Mouse (Mus musculus): Measurements from ENCODE around the gene Zfp276. TPM values are rescaled to one million over a fixed set of nuclear protein-coding genes. Genes with fewer than 3 reads are reported as not detected.
A peak's percentile ranks its signal among the peaks of the same experiment; 100 is the strongest.
"Not testable (repeated sequence)": the region's sequence is repeated elsewhere in the genome, so short reads cannot be mapped to it uniquely, and the experiment has no call there.

The Zfp276 gene
- polyA plus RNA-seq, 3 experiments from 2014 or later: 4.2 to 5.1 (median 5.1) TPM

GRCm38 (mm10) chr8:123245543-123245942 is 8.5 kb upstream of the Zfp276 start:
- ATAC-seq: no peak

- no peak for ATAC-seq
Measured at GRCm38 (mm10) chr8:123247748-123248147, 6.2 kb upstream of the Zfp276 start.

- no peak for ATAC-seq
Measured at GRCm38 (mm10) chr8:123248596-123248995, 5.4 kb upstream of the Zfp276 start.

- ATAC-seq: no peak
Measured at GRCm38 (mm10) chr8:123250940-123251339, 3.1 kb upstream of the Zfp276 start.

- no peak for ATAC-seq
Measured at GRCm38 (mm10) chr8:123252925-123253324, 1.1 kb upstream of the Zfp276 start.

GRCm38 (mm10) chr8:123253451-123254098 is 420 bp upstream of the Zfp276 start:
- ATAC-seq: peak; percentile 27

GRCm38 (mm10) chr8:123255170-123255569 is 1.2 kb downstream of the Zfp276 start:
- no peak for ATAC-seq

- no peak for ATAC-seq
Measured at GRCm38 (mm10) chr8:123257114-123257513, 3.1 kb downstream of the Zfp276 start.

- ATAC-seq: not testable (repeated sequence)
Measured at GRCm38 (mm10) chr8:123257593-123257992, 3.6 kb downstream of the Zfp276 start.

GRCm38 (mm10) chr8:123267926-123268656 is 14.1 kb downstream of the Zfp276 start:
- ATAC-seq: no peak

GRCm38 (mm10) chr8:123271147-123271546 is 17.2 kb downstream of the Zfp276 start:
- no peak for ATAC-seq

GRCm38 (mm10) chr8:123271901-123272300 is 17.9 kb downstream of the Zfp276 start:
- no peak for ATAC-seq

- no peak for ATAC-seq
Measured at GRCm38 (mm10) chr8:123274447-123274846, 20.5 kb downstream of the Zfp276 start.

- no peak for ATAC-seq
Measured at GRCm38 (mm10) chr8:123275096-123275495, 21.1 kb downstream of the Zfp276 start.

GRCm38 (mm10) chr8:123278445-123278844 is 24.4 kb downstream of the Zfp276 start:
- ATAC-seq: no peak

- no peak for ATAC-seq
Measured at GRCm38 (mm10) chr8:123279828-123280227, 25.8 kb downstream of the Zfp276 start.

- no peak for ATAC-seq
Measured at GRCm38 (mm10) chr8:123280302-123281094, 26.5 kb downstream of the Zfp276 start.

GRCm38 (mm10) chr8:123282994-123283393 is 29.0 kb downstream of the Zfp276 start:
- ATAC-seq: not testable (repeated sequence)

- ATAC-seq: no peak
Measured at GRCm38 (mm10) chr8:123283991-123284390, 30.0 kb downstream of the Zfp276 start.

GRCm38 (mm10) chr8:123284493-123284892 is 30.5 kb downstream of the Zfp276 start:
- no peak for ATAC-seq

- no peak for ATAC-seq
Measured at GRCm38 (mm10) chr8:123287362-123287761, 33.4 kb downstream of the Zfp276 start.

GRCm38 (mm10) chr8:123290166-123290565 is 36.2 kb downstream of the Zfp276 start:
- ATAC-seq: no peak

GRCm38 (mm10) chr8:123290679-123291078 is 36.7 kb downstream of the Zfp276 start:
- no peak for ATAC-seq
